Mouse (Mus musculus): ENCODE results near the gene Cebpg. TPM values are rescaled to one million over a fixed set of nuclear protein-coding genes. Genes with fewer than 3 reads are reported as not detected.
A peak's percentile ranks its signal among the peaks of the same experiment; 100 is the strongest.

Cebpg gene
- polyA plus RNA-seq, 1 experiment from 2014 or later, result 28.0 TPM

GRCm38 (mm10) chr7:35006661-35007060 is 49.7 kb downstream of the Cebpg start:
- no peaks in the 10 kb centered on the region for H3K27me3 ChIP-seq (replicated peaks)
- H3K36me3 ChIP-seq, result no peaks in the 10 kb centered on the region
- no peaks in the 10 kb centered on the region for H3K9me3 ChIP-seq (replicated peaks)
- H3K4me3 ChIP-seq, result no peak overlapping the region
- no peak overlapping the region for H3K4me2 ChIP-seq
- WGBS (ENCODE audit: insufficient replicate concordance), result 86% methylated on average over 7 of the region's 7 CpGs
- no peak overlapping the region for H3K27ac ChIP-seq
- H3K4me1 ChIP-seq, result no peaks in the 10 kb centered on the region
- ATAC-seq, result no peak
- H3K9ac ChIP-seq, result no peak overlapping the region

GRCm38 (mm10) chr7:35003171-35003737 is 53.1 kb downstream of the Cebpg start:
- Histone ChIP-seq H3K4me1 (no peaks in the 10 kb centered on the region), H3K36me3 (no peaks in the 10 kb centered on the region), H3K27ac (no peak overlapping the region), H3K9me3 (replicated peaks) (no peaks in the 10 kb centered on the region), H3K4me3 (no peak overlapping the region), H3K4me2 (no peak overlapping the region), H3K27me3 (replicated peaks) (no peaks in the 10 kb centered on the region), H3K9ac (no peak overlapping the region)
- 79% methylated on average over 7 of the region's 7 CpGs for WGBS (ENCODE audit: insufficient replicate concordance)
- no peak for ATAC-seq

- Histone ChIP-seq H3K4me1 (no peaks in the 10 kb centered on the region), H3K4me3 (no peak overlapping the region), H3K27me3 (replicated peaks) (no peaks in the 10 kb centered on the region), H3K9me3 (replicated peaks) (no peaks in the 10 kb centered on the region), H3K4me2 (no peak overlapping the region), H3K9ac (no peak overlapping the region), H3K36me3 (no peaks in the 10 kb centered on the region), H3K27ac (no peak overlapping the region)
- ATAC-seq, result 0 out of 2 replicates have a peak, but pooled peaks have one; percentile 49
- 33% methylated on average over 6 of the region's 6 CpGs for WGBS (ENCODE audit: insufficient replicate concordance)
Measured at GRCm38 (mm10) chr7:35000839-35001238, 55.5 kb downstream of the Cebpg start.

Small RNAs within 50 kb of the gene (microRNA-seq; reads per million reads assigned to microRNA genes)
- not detected for gene Gm25033

Other genes with a start within 250 kb of the Cebpg start
- gene Chst8, start 243.9 kb downstream of the Cebpg start, polyA plus RNA-seq (2016; fragmentation: Nextera tagmentation; extraction: Ambion mirVana), result 1.2 and 1.3 TPM in 2 replicates
- gene Pepd, start 144.2 kb downstream of the Cebpg start, polyA plus RNA-seq (2016; fragmentation: Nextera tagmentation; extraction: Ambion mirVana), result 45.4 and 49.6 TPM in 2 replicates
- gene Cebpa, start 62.7 kb upstream of the Cebpg start, polyA plus RNA-seq (2016; fragmentation: Nextera tagmentation; extraction: Ambion mirVana), result 11.5 and 11.6 TPM in 2 replicates
- 0.59 and 1.4 TPM in 2 replicates for gene Slc7a10, start 129.8 kb upstream of the Cebpg start, polyA plus RNA-seq (2016; fragmentation: Nextera tagmentation; extraction: Ambion mirVana)
- 0.81 and 1.3 TPM in 2 replicates for gene Lrp3, start 158.9 kb upstream of the Cebpg start, polyA plus RNA-seq (2016; fragmentation: Nextera tagmentation; extraction: Ambion mirVana)

Data from liver, embryonic 12.5 days (tissue).